Comparison of ENCODE assay signal across 28 mouse cellular contexts in the genomic region with DNA sequence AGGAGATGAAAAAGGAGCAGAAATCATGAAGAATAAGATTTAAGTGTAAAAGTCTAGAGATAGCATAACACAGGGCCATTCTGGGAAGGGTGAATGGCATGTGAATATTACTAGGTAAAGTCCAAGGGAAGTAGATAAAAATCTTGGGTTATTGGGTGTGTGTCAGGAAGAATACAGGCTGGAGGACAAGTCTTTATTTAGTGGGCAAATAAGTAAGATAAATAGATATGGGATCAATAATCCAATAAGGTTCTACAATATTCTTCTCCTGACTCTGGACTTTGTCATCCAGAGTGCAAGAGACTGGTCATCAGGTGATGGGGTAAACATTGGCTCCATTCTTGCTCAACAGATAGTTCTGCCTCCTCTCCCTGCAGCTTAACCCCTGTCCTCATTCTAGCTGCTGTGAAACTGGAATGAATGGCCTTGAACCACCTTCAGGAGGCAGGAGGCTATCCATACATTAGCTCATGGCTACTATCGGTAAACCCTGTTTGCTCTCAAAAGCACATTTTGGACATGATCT. TPM values are rescaled to one million over a fixed set of nuclear protein-coding genes. Genes with fewer than 3 reads are reported as not detected.
DNase-seq lines count a peak whose midpoint lies in the region; ATAC-seq and TF ChIP-seq lines count a peak whose summit lies in the region.
"Had no signal": no experiment of that assay in that cellular context is flagged by ENCODE, and none has a peak within 500 bp of the region (broad histone marks: within the 10 kb centered on the region; RNA-seq: fewer than 3 reads in every experiment).

No protein-coding gene starts in this region.

- no peak overlapping the region for H3K4me2 ChIP-seq in limb, embryonic 11.5 days (ENCODE audit: low read depth, severe bottlenecking)
- no peak overlapping the region for H3K4me2 ChIP-seq in liver, embryonic 14.5 days (ENCODE audit: low read depth)
- H3K4me2 ChIP-seq in liver, embryonic 16.5 days (ENCODE audit: low read depth, low read length) = no peak overlapping the region
- H3K4me2 ChIP-seq: forebrain, embryonic 13.5 days; hindbrain, embryonic 13.5 days had no signal

- no peak overlapping the region for H3K27ac ChIP-seq in limb, embryonic 11.5 days (replicated peaks; ENCODE audit: low read depth, low read length)
- H3K27ac ChIP-seq in limb, embryonic 10.5 days = no peak overlapping the region
- H3K27ac ChIP-seq in liver, embryonic 14.5 days = no peak overlapping the region
- no peak overlapping the region for H3K27ac ChIP-seq in liver, embryonic 16.5 days (ENCODE audit: low read length)
- H3K27ac ChIP-seq: forebrain, embryonic 10.5 days; forebrain, embryonic 13.5 days; heart, adult 2 months; heart, embryonic 10.5 days; hindbrain, embryonic 10.5 days; hindbrain, embryonic 13.5 days had no signal

- WGBS in limb, embryonic 11.5 days = 95% methylated on average over 1 of the region's 1 CpGs
- 92% methylated on average over 1 of the region's 1 CpGs for WGBS in limb, embryonic 10.5 days
- WGBS in liver, embryonic 14.5 days (ENCODE audit: insufficient replicate concordance) = 72% methylated on average over 1 of the region's 1 CpGs
- 66% methylated on average over 1 of the region's 1 CpGs for WGBS in liver, embryonic 16.5 days (ENCODE audit: insufficient replicate concordance)

- H3K4me1 ChIP-seq in limb, embryonic 11.5 days (ENCODE audit: control insufficient read depth, insufficient read depth, low read length) = no peaks in the 10 kb centered on the region
- H3K4me1 ChIP-seq in limb, embryonic 10.5 days = no peaks in the 10 kb centered on the region
- H3K4me1 ChIP-seq in liver, embryonic 14.5 days (replicated peaks; ENCODE audit: control insufficient read depth in 2 of 2, insufficient read depth in 2 of 2, low read length in 1 of 2) = no peaks in the 10 kb centered on the region; a peak in 1 of 4 replicates
- H3K4me1 ChIP-seq in liver, embryonic 16.5 days (ENCODE audit: control insufficient read depth, low read depth, low read length) = no peaks in the 10 kb centered on the region
- H3K4me1 ChIP-seq: forebrain, embryonic 10.5 days; forebrain, embryonic 13.5 days; heart, embryonic 10.5 days; hindbrain, embryonic 10.5 days; hindbrain, embryonic 13.5 days had no signal

- no peak; the same call in 1 of the 2 replicates for TF ChIP-seq EP300 in liver, embryonic 14.5 days (IDR thresholded peaks at IDR 0.05; ENCODE audit: low read depth)

- H3K9me3 ChIP-seq in limb, embryonic 11.5 days (ENCODE audit: control insufficient read depth, low read length) = no peaks in the 10 kb centered on the region
- no peaks in the 10 kb centered on the region for H3K9me3 ChIP-seq in limb, embryonic 10.5 days (replicated peaks)
- no peaks in the 10 kb centered on the region for H3K9me3 ChIP-seq in liver, embryonic 14.5 days (ENCODE audit: control insufficient read depth, low read length)
- H3K9me3 ChIP-seq in liver, embryonic 16.5 days (replicated peaks; ENCODE audit: control insufficient read depth, low read length) = no peaks in the 10 kb centered on the region
- H3K9me3 ChIP-seq: forebrain, embryonic 10.5 days; forebrain, embryonic 13.5 days; heart, embryonic 10.5 days; hindbrain, embryonic 10.5 days; hindbrain, embryonic 13.5 days had no signal

- TF ChIP-seq CTCF in liver, embryonic 14.5 days (IDR thresholded peaks at IDR 0.05; ENCODE audit: low read depth) = no peak

- ATAC-seq in limb, embryonic 11.5 days (ENCODE audit: insufficient number of reproducible peaks, low FRiP score, low TSS enrichment, low read depth) = no peak
- peak; percentile 60; the same call in 1 of the 2 replicates for ATAC-seq in liver, embryonic 14.5 days (ENCODE audit: insufficient read depth)
- ATAC-seq in liver, embryonic 16.5 days (ENCODE audit: low read depth) = peak; percentile 94
- ATAC-seq: activated CD4-positive, CD25-positive, alpha-beta regulatory T cell, adult 4 months; forebrain, embryonic 13.5 days; forebrain, embryonic 16.5 days had no signal

- no peaks in the 10 kb centered on the region for H3K36me3 ChIP-seq in limb, embryonic 11.5 days (ENCODE audit: control insufficient read depth, insufficient read depth, low read length)
- H3K36me3 ChIP-seq in limb, embryonic 10.5 days = no peaks in the 10 kb centered on the region
- H3K36me3 ChIP-seq in liver, embryonic 14.5 days (replicated peaks; ENCODE audit: control insufficient read depth, insufficient read depth, low read depth) = no peaks in the 10 kb centered on the region
- no peaks in the 10 kb centered on the region for H3K36me3 ChIP-seq in liver, embryonic 16.5 days (ENCODE audit: control insufficient read depth, insufficient read depth)
- H3K36me3 ChIP-seq: forebrain, embryonic 10.5 days; heart, embryonic 10.5 days; hindbrain, embryonic 10.5 days; hindbrain, embryonic 13.5 days had no signal

- no peaks in the 10 kb centered on the region for H3K27me3 ChIP-seq in limb, embryonic 11.5 days (ENCODE audit: control insufficient read depth, insufficient read depth, low read length)
- H3K27me3 ChIP-seq in limb, embryonic 10.5 days (ENCODE audit: low read depth, poor library complexity, severe bottlenecking) = no peaks in the 10 kb centered on the region
- no peaks in the 10 kb centered on the region for H3K27me3 ChIP-seq in liver, embryonic 14.5 days (ENCODE audit: control insufficient read depth, insufficient read depth, low read length)
- no peaks in the 10 kb centered on the region for H3K27me3 ChIP-seq in liver, embryonic 16.5 days (ENCODE audit: control insufficient read depth, insufficient read depth, low read depth, low read length)
- H3K27me3 ChIP-seq: forebrain, embryonic 13.5 days; hindbrain, embryonic 13.5 days had no signal

- intact Hi-C loops in heart, postnatal 14 days (cut with DNase I) = no loop called here

- peak; percentile 12 for DNase-seq in limb, embryonic 11.5 days (ENCODE audit: low spot score)
- DNase-seq in limb, embryonic 10.5 days (ENCODE audit: low spot score) = no peak
- peak in 2 of 3 experiments; percentile 13 to 23 for DNase-seq in liver, embryonic 14.5 days (ENCODE audit: low read depth in 3 of 3, low spot score in 3 of 3)
- DNase-seq in liver = no peak
- DNase-seq in heart, postnatal 14 days = no peak
- DNase-seq in layer of hippocampus, adult 9-10 months (ENCODE audit: low spot score) = no peak
- DNase-seq: adrenal gland, adult 8-10 months; adrenal gland, postnatal 25 days; cerebellum, adult 18-20 months; cerebellum, adult 9-10 months; cerebellum, postnatal 14 days; gastrocnemius, postnatal 10 days; gastrocnemius, postnatal 36 days; heart, adult 2 months; heart, postnatal 36 days had no signal

- no peak overlapping the region for H3K9ac ChIP-seq in limb, embryonic 11.5 days (ENCODE audit: low read length)
- no peak overlapping the region for H3K9ac ChIP-seq in liver, embryonic 14.5 days (replicated peaks)
- no peak overlapping the region for H3K9ac ChIP-seq in liver, embryonic 16.5 days (ENCODE audit: low read depth, low read length)
- H3K9ac ChIP-seq: forebrain, embryonic 13.5 days; hindbrain, embryonic 13.5 days had no signal

- H3K4me3 ChIP-seq in limb, embryonic 11.5 days (ENCODE audit: low read depth, low read length) = no peak overlapping the region
- H3K4me3 ChIP-seq in limb, embryonic 10.5 days = no peak overlapping the region
- no peak overlapping the region for H3K4me3 ChIP-seq in liver, embryonic 14.5 days (ENCODE audit: insufficient read depth in 1 of 2, low read depth in 2 of 2, low read length in 2 of 2)
- no peak overlapping the region for H3K4me3 ChIP-seq in liver, embryonic 16.5 days (ENCODE audit: low read depth, low read length)
- H3K4me3 ChIP-seq: forebrain, embryonic 10.5 days; forebrain, embryonic 13.5 days; heart, adult 2 months; heart, embryonic 10.5 days; hindbrain, embryonic 10.5 days; hindbrain, embryonic 13.5 days had no signal

RNA-seq across cellular contexts. Expression of a gene that starts 23.0 kb away (rescaled TPM):
- polyA plus RNA-seq in limb, embryonic 11.5 days (2014; fragmentation: Nextera tagmentation; extraction: Ambion mirVana) = not detected in 2 replicates
- polyA plus RNA-seq in limb, embryonic 10.5 days (2016; fragmentation: Nextera tagmentation; extraction: Ambion mirVana) = not detected in 2 replicates
- polyA plus RNA-seq in liver, embryonic 14.5 days (2012; rRNA removed) = 1.7 and 1.9 TPM in 2 replicates
- polyA plus RNA-seq in liver, embryonic 14.5 days (2014; fragmentation: Nextera tagmentation; extraction: Ambion mirVana) = 1.4 TPM in 2 replicates
- 7.0 and 7.2 TPM in 2 replicates for polyA plus RNA-seq in liver, embryonic 16.5 days (2015; fragmentation: Nextera tagmentation; extraction: Ambion mirVana)
- total RNA-seq in heart, postnatal 14 days (2021) = 1 to 10 TPM; 1.0 to 1.3 TPM
- total RNA-seq: adrenal gland, adult 8-10 months; adrenal gland, postnatal 25 days; ES-E14; granulocyte monocyte progenitor cell, adult 5-6 weeks had no signal
- polyA plus RNA-seq: activated CD4-positive, CD25-positive, alpha-beta regulatory T cell, adult 4 months; embryonic facial prominence, embryonic 11.5 days; forebrain, embryonic 10.5 days; forebrain, embryonic 13.5 days; forebrain, embryonic 16.5 days; heart, embryonic 10.5 days; hindbrain, embryonic 10.5 days; hindbrain, embryonic 13.5 days had no signal

RNA-seq across cellular contexts. Expression of a gene that starts 27.1 kb away (rescaled TPM):
- polyA plus RNA-seq in limb, embryonic 11.5 days (2014; fragmentation: Nextera tagmentation; extraction: Ambion mirVana) = not detected in 2 replicates
- polyA plus RNA-seq in limb, embryonic 10.5 days (2016; fragmentation: Nextera tagmentation; extraction: Ambion mirVana) = not detected in 2 replicates
- polyA plus RNA-seq in liver, embryonic 14.5 days (2012; rRNA removed) = 0.11 and 0.18 TPM in 2 replicates
- polyA plus RNA-seq in liver, embryonic 14.5 days (2014; fragmentation: Nextera tagmentation; extraction: Ambion mirVana) = 0.38 and 0.45 TPM in 2 replicates
- polyA plus RNA-seq in liver, embryonic 16.5 days (2015; fragmentation: Nextera tagmentation; extraction: Ambion mirVana) = 0.43 and 0.57 TPM in 2 replicates
- under 1 TPM; 0.22 to 0.67 TPM for total RNA-seq in heart, postnatal 14 days (2021)
- total RNA-seq: ES-E14; gastrocnemius, postnatal 10 days; granulocyte monocyte progenitor cell, adult 5-6 weeks had no signal
- polyA plus RNA-seq: activated CD4-positive, CD25-positive, alpha-beta regulatory T cell, adult 4 months; embryonic facial prominence, embryonic 11.5 days; forebrain, embryonic 10.5 days; forebrain, embryonic 13.5 days; forebrain, embryonic 16.5 days; heart, embryonic 10.5 days; heart, embryonic 14.5 days; heart, postnatal 0 days; hindbrain, embryonic 10.5 days; hindbrain, embryonic 13.5 days had no signal

RNA-seq across cellular contexts. Expression of a gene that starts 54.8 kb away (rescaled TPM):
- polyA plus RNA-seq in limb, embryonic 11.5 days (2014; fragmentation: Nextera tagmentation; extraction: Ambion mirVana) = not detected in 2 replicates
- 0.20 and 0.24 TPM in 2 replicates for polyA plus RNA-seq in limb, embryonic 10.5 days (2016; fragmentation: Nextera tagmentation; extraction: Ambion mirVana)
- 8.9 and 18.9 TPM in 2 replicates for polyA plus RNA-seq in liver, embryonic 14.5 days (2012; rRNA removed)
- polyA plus RNA-seq in liver, embryonic 14.5 days (2014; fragmentation: Nextera tagmentation; extraction: Ambion mirVana) = 10.0 and 12.8 TPM in 2 replicates
- 45.9 and 53.7 TPM in 2 replicates for polyA plus RNA-seq in liver, embryonic 16.5 days (2015; fragmentation: Nextera tagmentation; extraction: Ambion mirVana)
- 10 to 100 TPM; 54.0 to 99.2 TPM for total RNA-seq in heart, postnatal 14 days (2021)
- total RNA-seq: ES-E14 had no signal
- polyA plus RNA-seq: activated CD4-positive, CD25-positive, alpha-beta regulatory T cell, adult 4 months had no signal

Comparison
In these comparisons a context has a peak if more than half of its experiments do, and no peak if none do; other contexts are left out.
1. DNase-seq: peak in limb, embryonic 11.5 days (single experiment) and liver, embryonic 14.5 days (2 of 3); none in limb, embryonic 10.5 days (single experiment), liver (single experiment), heart, postnatal 14 days (0 of 2) and layer of hippocampus, adult 9-10 months (single experiment).